ENCODE assay signal across 8 mouse cellular contexts in genomic region chr11:100389931-100390445, GRCm38 (mm10). TPM values are rescaled to one million over a fixed set of nuclear protein-coding genes. Genes with fewer than 3 reads are reported as not detected.
DNase-seq lines count a peak whose midpoint lies in the region; ATAC-seq and TF ChIP-seq lines count a peak whose summit lies in the region.

No protein-coding gene starts in this region.

- ATAC-seq in hindbrain, embryonic 16.5 days = peak; percentile 12; the same call in 1 of the 2 replicates
- 0 out of 2 replicates have a peak, but pooled peaks have one; percentile 21 for ATAC-seq in liver, embryonic 15.5 days (ENCODE audit: insufficient read depth)
- ATAC-seq in monocyte, adult 5-6 weeks (replicated peaks; ENCODE audit: insufficient number of reproducible peaks, low FRiP score, low TSS enrichment, poor library complexity, severe bottlenecking) = no peak

- H3K4me1 ChIP-seq in hindbrain, embryonic 16.5 days (ENCODE audit: control insufficient read depth, insufficient read depth, low read depth, low read length) = peaks cover 19% of the 10 kb centered on the region
- peaks cover 69% of the 10 kb centered on the region for H3K4me1 ChIP-seq in liver, embryonic 15.5 days (replicated peaks)

- peaks cover 7% of the 10 kb centered on the region for H3K36me3 ChIP-seq in hindbrain, embryonic 16.5 days (ENCODE audit: control insufficient read depth, insufficient read depth, low read length)
- H3K36me3 ChIP-seq in liver, embryonic 15.5 days (replicated peaks) = no peaks in the 10 kb centered on the region; the same call in 1 of the 2 replicates

- DNase-seq in layer of hippocampus, adult 2 months (ENCODE audit: low spot score in 2 of 2) = no peak
- no peak for DNase-seq in layer of hippocampus, postnatal 14 days (ENCODE audit: low spot score in 2 of 2)
- peak; percentile 90 for DNase-seq in gastrocnemius, adult 2 months
- no peak for DNase-seq in urinary bladder, postnatal 36 days (ENCODE audit: low spot score in 2 of 2)
- no peak for DNase-seq in urinary bladder, adult 18-20 months (ENCODE audit: low spot score in 2 of 2)

- H3K9ac ChIP-seq in hindbrain, embryonic 16.5 days (ENCODE audit: low read depth, low read length) = no peak overlapping the region
- no peak overlapping the region for H3K9ac ChIP-seq in liver, embryonic 15.5 days

- H3K4me2 ChIP-seq in hindbrain, embryonic 16.5 days (ENCODE audit: low read length) = no peak overlapping the region
- no peak overlapping the region for H3K4me2 ChIP-seq in liver, embryonic 15.5 days

- H3K27me3 ChIP-seq in hindbrain, embryonic 16.5 days (replicated peaks; ENCODE audit: control insufficient read depth, insufficient read depth, low read length) = no peaks in the 10 kb centered on the region
- H3K27me3 ChIP-seq in liver, embryonic 15.5 days = peaks cover 19% of the 10 kb centered on the region

- intact Hi-C loops in gastrocnemius, adult 2 months (cut with DNase I) = no loop called here

- H3K9me3 ChIP-seq in hindbrain, embryonic 16.5 days (ENCODE audit: control insufficient read depth, low read length) = no peaks in the 10 kb centered on the region
- H3K9me3 ChIP-seq in liver, embryonic 15.5 days (replicated peaks) = no peaks in the 10 kb centered on the region

- TF ChIP-seq CTCF in layer of hippocampus, adult 2 months (conservative IDR thresholded peaks at IDR 0.05) = no peak
- no peak for TF ChIP-seq CTCF in gastrocnemius, adult 2 months (IDR thresholded peaks at IDR 0.05)

- H3K4me3 ChIP-seq in layer of hippocampus, adult 2 months = no peak overlapping the region
- peak overlapping the region; percentile 98 for H3K4me3 ChIP-seq in gastrocnemius, adult 2 months
- H3K4me3 ChIP-seq in hindbrain, embryonic 16.5 days (ENCODE audit: low read length) = no peak overlapping the region
- H3K4me3 ChIP-seq in liver, embryonic 15.5 days (replicated peaks) = no peak overlapping the region

- H3K27ac ChIP-seq in layer of hippocampus, adult 2 months = peak overlapping the region; percentile 84
- peak overlapping the region; percentile 94 for H3K27ac ChIP-seq in gastrocnemius, adult 2 months
- peak overlapping the region; percentile 16; the same call in 1 of the 2 replicates for H3K27ac ChIP-seq in hindbrain, embryonic 16.5 days (ENCODE audit: low read depth, low read length)
- no peak overlapping the region for H3K27ac ChIP-seq in liver, embryonic 15.5 days (replicated peaks)

- 39% methylated on average over 8 of the region's 8 CpGs for WGBS in hindbrain, embryonic 16.5 days
- WGBS in liver, embryonic 15.5 days (ENCODE audit: insufficient replicate concordance) = 36% methylated on average over 8 of the region's 8 CpGs

RNA-seq across cellular contexts. Expression of gene Jup, which starts 7.6 kb away (rescaled TPM):
- 10 to 100 TPM; 34.1 to 35.6 TPM for total RNA-seq in layer of hippocampus, adult 2 months (2021)
- total RNA-seq in layer of hippocampus, postnatal 14 days (2021) = 10 to 100 TPM; 40.8 to 43.0 TPM
- 100 to 1,000 TPM in 1 of 2 experiments, 10 to 100 TPM in 1; 68.6 to 104 TPM for total RNA-seq in gastrocnemius, adult 2 months (2021)
- polyA plus RNA-seq in hindbrain, embryonic 16.5 days (2015; fragmentation: Nextera tagmentation; extraction: Ambion mirVana) = 68.8 and 77.7 TPM in 2 replicates
- 14.0 and 15.7 TPM in 2 replicates for polyA plus RNA-seq in liver, embryonic 15.5 days (2015; fragmentation: Nextera tagmentation; extraction: Ambion mirVana)
- 14.7 to 28.8 TPM (median 21.2 TPM) in 3 replicates for total RNA-seq in monocyte, adult 5-6 weeks (2017)

RNA-seq across cellular contexts. Expression of gene P3h4, which starts 24.6 kb away (rescaled TPM):
- total RNA-seq in layer of hippocampus, adult 2 months (2021) = 1 to 10 TPM; 9.4 to 9.5 TPM
- 1 to 10 TPM; 7.5 to 8.1 TPM for total RNA-seq in layer of hippocampus, postnatal 14 days (2021)
- 1 to 10 TPM; 2.0 to 4.6 TPM for total RNA-seq in gastrocnemius, adult 2 months (2021)
- 21.5 and 25.5 TPM in 2 replicates for polyA plus RNA-seq in hindbrain, embryonic 16.5 days (2015; fragmentation: Nextera tagmentation; extraction: Ambion mirVana)
- polyA plus RNA-seq in liver, embryonic 15.5 days (2015; fragmentation: Nextera tagmentation; extraction: Ambion mirVana) = 3.6 and 4.0 TPM in 2 replicates
- total RNA-seq in monocyte, adult 5-6 weeks (2017) = 0.64 to 5.3 TPM (median 3.1 TPM) in 3 replicates

RNA-seq across cellular contexts. Expression of gene Fkbp10, which starts 25.5 kb away (rescaled TPM):
- 1 to 10 TPM; 4.4 to 5.8 TPM for total RNA-seq in layer of hippocampus, adult 2 months (2021)
- total RNA-seq in layer of hippocampus, postnatal 14 days (2021) = 10 to 100 TPM; 11.9 TPM
- 1 to 10 TPM; 1.9 to 4.5 TPM for total RNA-seq in gastrocnemius, adult 2 months (2021)
- 29.2 and 33.1 TPM in 2 replicates for polyA plus RNA-seq in hindbrain, embryonic 16.5 days (2015; fragmentation: Nextera tagmentation; extraction: Ambion mirVana)
- polyA plus RNA-seq in liver, embryonic 15.5 days (2015; fragmentation: Nextera tagmentation; extraction: Ambion mirVana) = 7.8 and 8.5 TPM in 2 replicates
- total RNA-seq in monocyte, adult 5-6 weeks (2017) = 0.57 to 4.4 TPM (median 2.1 TPM) in 3 replicates

RNA-seq across cellular contexts. Expression of gene Hap1, which starts 34.1 kb away (rescaled TPM):
- total RNA-seq in layer of hippocampus, adult 2 months (2021) = 100 to 1,000 TPM; 169 to 174 TPM
- 100 to 1,000 TPM; 110 to 123 TPM for total RNA-seq in layer of hippocampus, postnatal 14 days (2021)
- total RNA-seq in gastrocnemius, adult 2 months (2021) = under 1 TPM in 1 of 2 experiments, not detected in 1; 0.14 TPM
- polyA plus RNA-seq in hindbrain, embryonic 16.5 days (2015; fragmentation: Nextera tagmentation; extraction: Ambion mirVana) = 316 and 333 TPM in 2 replicates
- 0.33 and 0.45 TPM in 2 replicates for polyA plus RNA-seq in liver, embryonic 15.5 days (2015; fragmentation: Nextera tagmentation; extraction: Ambion mirVana)
- 1.3 to 2.7 TPM in 2 of 3 replicates, not detected in the other for total RNA-seq in monocyte, adult 5-6 weeks (2017)

RNA-seq across cellular contexts. Expression of gene Nt5c3b, which starts 51.6 kb away (rescaled TPM):
- 10 to 100 TPM; 58.4 to 58.7 TPM for total RNA-seq in layer of hippocampus, adult 2 months (2021)
- total RNA-seq in layer of hippocampus, postnatal 14 days (2021) = 10 to 100 TPM; 50.4 to 58.2 TPM
- 1 to 10 TPM; 6.6 to 8.8 TPM for total RNA-seq in gastrocnemius, adult 2 months (2021)
- polyA plus RNA-seq in hindbrain, embryonic 16.5 days (2015; fragmentation: Nextera tagmentation; extraction: Ambion mirVana) = 127 TPM in 2 replicates
- polyA plus RNA-seq in liver, embryonic 15.5 days (2015; fragmentation: Nextera tagmentation; extraction: Ambion mirVana) = 16.5 and 17.7 TPM in 2 replicates
- total RNA-seq in monocyte, adult 5-6 weeks (2017) = 8.0 to 38.5 TPM (median 14.4 TPM) in 3 replicates
